Mouse (Mus musculus) E14TG2a.4 (cell line): ENCODE measurements at regions not wholly inside any gene's neighbourhood (a gene's known extent, or its start where the extent isn't known, plus 50 kb on each side); places are given as distances from the start of the nearest gene placed in this dataset.

ENCODE experiments used
- CTCF ChIP-seq: conservative IDR thresholded peaks from 2 replicates; pipeline ENCODE4 v1.5.1; 2014; ENCODE audit warnings: low read length
- POU5F1 ChIP-seq: IDR thresholded peaks from 2 replicates; pipeline ENCODE4 v1.6.1; 2014; ENCODE audit warnings: low read length, borderline replicate concordance

DNA sequence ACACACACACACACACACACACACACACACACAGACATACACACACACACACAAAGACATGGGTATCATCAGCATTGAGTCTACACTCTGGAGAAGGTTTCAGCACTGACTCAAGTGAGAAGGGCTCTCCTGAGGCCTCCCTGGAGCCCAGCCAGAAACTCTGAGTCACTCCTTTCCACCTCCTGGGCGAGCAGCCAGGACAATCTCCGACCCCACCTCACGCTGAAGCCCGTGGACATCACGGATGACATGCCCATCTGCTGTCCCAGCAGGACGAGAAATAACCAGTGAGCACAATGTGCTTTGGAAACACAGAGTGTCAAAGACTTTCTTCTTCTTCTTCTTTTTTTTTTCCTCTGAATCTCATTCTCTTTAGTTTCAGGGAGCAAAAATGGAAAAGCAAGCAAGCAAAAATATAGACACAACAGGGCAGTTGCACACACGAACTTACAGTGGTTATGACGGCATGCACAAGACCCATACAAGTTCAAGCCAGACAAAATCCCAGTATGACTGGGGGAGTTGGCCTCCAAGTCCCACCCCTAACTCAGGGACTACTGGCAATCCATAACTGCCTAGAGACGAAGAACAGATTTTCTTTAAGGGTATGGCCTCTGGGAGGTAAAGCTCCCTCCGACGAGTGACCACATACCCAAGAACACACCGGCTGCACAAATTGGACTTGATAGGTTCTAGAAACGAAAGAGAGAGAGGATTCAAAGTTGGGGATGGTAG lies 65.2 kb upstream of the Nr4a3 start:
- TF ChIP-seq POU5F1 (no peak), CTCF (no peak)
